Mouse (Mus musculus) adrenal gland, adult (tissue): ENCODE measurements at regions not wholly inside any gene's neighbourhood (a gene's known extent, or its start where the extent isn't known, plus 50 kb on each side); places are given as distances from the start of the nearest gene placed in this dataset.
A peak's percentile ranks its signal among the peaks of the same experiment; 100 is the strongest.

Source experiments
- DNase-seq, 2 experiments: peaks; one replicate each; pipeline ENCODE4 v3.0.0; 2022 to 2023; ENCODE audit warnings: low spot score in 1 of 2; ENCODE audit not compliant: inconsistent age in 2 of 2

- DNase-seq = no peak
Measured at GRCm38 (mm10) chr1:65509003-65509402, 227.1 kb downstream of the Pth2r start.

GRCm38 (mm10) chr1:65535674-65536073 lies 253.8 kb downstream of the Pth2r start:
- DNase-seq = no peak

- DNase-seq = no peak
Measured at GRCm38 (mm10) chr1:65538509-65538908, 256.7 kb downstream of the Pth2r start.

GRCm38 (mm10) chr1:65544219-65544864 lies 262.5 kb downstream of the Pth2r start:
- DNase-seq = no peak

- DNase-seq = no peak
Measured at GRCm38 (mm10) chr1:65545336-65546060, 263.6 kb downstream of the Pth2r start.

GRCm38 (mm10) chr1:65548830-65549229 lies 267.0 kb downstream of the Pth2r start:
- DNase-seq = no peak

GRCm38 (mm10) chr1:65587402-65587801 lies 305.5 kb downstream of the Pth2r start:
- DNase-seq = no peak

GRCm38 (mm10) chr1:65635315-65635714 lies 291.0 kb upstream of the Crygf start:
- no peak for DNase-seq

GRCm38 (mm10) chr1:65654460-65654859 lies 271.9 kb upstream of the Crygf start:
- peak in 1 of 2 experiments; percentile 19 for DNase-seq

- DNase-seq = no peak
Measured at GRCm38 (mm10) chr1:65681960-65682359, 244.4 kb upstream of the Crygf start.

GRCm38 (mm10) chr1:65687322-65687721 lies 239.0 kb upstream of the Crygf start:
- no peak for DNase-seq

- DNase-seq = no peak
Measured at GRCm38 (mm10) chr1:65730262-65730661, 196.1 kb upstream of the Crygf start.

GRCm38 (mm10) chr1:65757951-65758350 lies 168.4 kb upstream of the Crygf start:
- DNase-seq = peak in 1 of 2 experiments; percentile 21

- DNase-seq = peak in 1 of 2 experiments; percentile 7
Measured at GRCm38 (mm10) chr1:65761141-65761540, 165.2 kb upstream of the Crygf start.

GRCm38 (mm10) chr1:65800244-65800643 lies 126.1 kb upstream of the Crygf start:
- no peak for DNase-seq

- DNase-seq = no peak
Measured at GRCm38 (mm10) chr1:65820771-65821170, 105.5 kb upstream of the Crygf start.

GRCm38 (mm10) chr1:65841116-65841515 lies 85.2 kb upstream of the Crygf start:
- no peak for DNase-seq

GRCm38 (mm10) chr1:65847005-65847404 lies 79.3 kb upstream of the Crygf start:
- DNase-seq = no peak

- DNase-seq = peak in 1 of 2 experiments; percentile 26
Measured at GRCm38 (mm10) chr1:65873691-65874090, 52.6 kb upstream of the Crygf start.
